Mouse (Mus musculus): ENCODE measurements at regions not wholly inside any gene's neighbourhood (a gene's known extent, or its start where the extent isn't known, plus 50 kb on each side); places are given as distances from the start of the nearest gene placed in this dataset.

- DNase-seq (ENCODE audit: low spot score) (no peak), ATAC-seq (ENCODE audit: low FRiP score) (no peak)
- 93% methylated on average over 18 of the region's 18 CpGs for WGBS
- H3K4me3 ChIP-seq (replicated peaks; ENCODE audit: low read length) = no peak overlapping the region
- no peak overlapping the region for H3K9ac ChIP-seq
- no peaks in the 10 kb centered on the region for H3K27me3 ChIP-seq (ENCODE audit: control insufficient read depth, insufficient read depth, low read length)
- H3K9me3 ChIP-seq (ENCODE audit: control insufficient read depth, low read length) = no peaks in the 10 kb centered on the region
- no peak overlapping the region for H3K4me2 ChIP-seq (replicated peaks)
- H3K36me3 ChIP-seq (replicated peaks; ENCODE audit: control insufficient read depth, insufficient read depth) = no peaks in the 10 kb centered on the region
- H3K27ac ChIP-seq = no peak overlapping the region
- no peaks in the 10 kb centered on the region for H3K4me1 ChIP-seq (replicated peaks; ENCODE audit: control insufficient read depth, insufficient read depth, low read length)
Observed at GRCm38 (mm10) chr17:85889746-85890532, 201.9 kb upstream of the Six2 start.

- Histone ChIP-seq H3K9me3 (ENCODE audit: control insufficient read depth, low read length) (no peaks in the 10 kb centered on the region), H3K36me3 (replicated peaks; ENCODE audit: control insufficient read depth, insufficient read depth) (no peaks in the 10 kb centered on the region), H3K27ac (no peak overlapping the region), H3K4me1 (replicated peaks; ENCODE audit: control insufficient read depth, insufficient read depth, low read length) (no peaks in the 10 kb centered on the region), H3K27me3 (ENCODE audit: control insufficient read depth, insufficient read depth, low read length) (no peaks in the 10 kb centered on the region), H3K9ac (no peak overlapping the region), H3K4me2 (replicated peaks) (no peak overlapping the region), H3K4me3 (replicated peaks; ENCODE audit: low read length) (no peak overlapping the region)
- no peak for ATAC-seq (ENCODE audit: low FRiP score)
- no peak for DNase-seq (ENCODE audit: low spot score)
- 93% methylated on average over 10 of the region's 10 CpGs for WGBS
Observed at GRCm38 (mm10) chr17:85888568-85889398, 200.7 kb upstream of the Six2 start.

- Histone ChIP-seq H3K4me1 (replicated peaks; ENCODE audit: control insufficient read depth, insufficient read depth, low read length) (no peaks in the 10 kb centered on the region), H3K4me2 (replicated peaks) (no peak overlapping the region), H3K4me3 (replicated peaks; ENCODE audit: low read length) (no peak overlapping the region), H3K27ac (no peak overlapping the region), H3K27me3 (ENCODE audit: control insufficient read depth, insufficient read depth, low read length) (no peaks in the 10 kb centered on the region), H3K36me3 (replicated peaks; ENCODE audit: control insufficient read depth, insufficient read depth) (no peaks in the 10 kb centered on the region), H3K9ac (no peak overlapping the region), H3K9me3 (ENCODE audit: control insufficient read depth, low read length) (no peaks in the 10 kb centered on the region)
- 90% methylated on average over 6 of the region's 6 CpGs for WGBS
- ATAC-seq (ENCODE audit: low FRiP score) (no peak), DNase-seq (ENCODE audit: low spot score) (no peak)
Observed at GRCm38 (mm10) chr17:85886675-85887074, 198.6 kb upstream of the Six2 start.

- no peak overlapping the region for H3K9ac ChIP-seq
- WGBS = 64% methylated on average over 4 of the region's 4 CpGs
- H3K4me1 ChIP-seq (replicated peaks; ENCODE audit: control insufficient read depth, insufficient read depth, low read length) = no peaks in the 10 kb centered on the region
- ATAC-seq (ENCODE audit: low FRiP score) (no peak), DNase-seq (ENCODE audit: low spot score) (no peak)
- no peak overlapping the region for H3K27ac ChIP-seq
- H3K4me3 ChIP-seq (replicated peaks; ENCODE audit: low read length) = no peak overlapping the region
- no peaks in the 10 kb centered on the region for H3K27me3 ChIP-seq (ENCODE audit: control insufficient read depth, insufficient read depth, low read length)
- H3K4me2 ChIP-seq (replicated peaks) = no peak overlapping the region
- H3K9me3 ChIP-seq (ENCODE audit: control insufficient read depth, low read length) = no peaks in the 10 kb centered on the region
- no peaks in the 10 kb centered on the region for H3K36me3 ChIP-seq (replicated peaks; ENCODE audit: control insufficient read depth, insufficient read depth)
Observed at GRCm38 (mm10) chr17:85886237-85886636, 198.2 kb upstream of the Six2 start.

GRCm38 (mm10) chr17:85881636-85882170, 193.6 kb upstream of the Six2 start:
- H3K27ac ChIP-seq = no peak overlapping the region
- no peak overlapping the region for H3K9ac ChIP-seq
- ATAC-seq (ENCODE audit: low FRiP score) (no peak), DNase-seq (ENCODE audit: low spot score) (no peak)
- no peak overlapping the region for H3K4me3 ChIP-seq (replicated peaks; ENCODE audit: low read length)
- no peaks in the 10 kb centered on the region for H3K36me3 ChIP-seq (replicated peaks; ENCODE audit: control insufficient read depth, insufficient read depth)
- H3K4me1 ChIP-seq (replicated peaks; ENCODE audit: control insufficient read depth, insufficient read depth, low read length) = no peaks in the 10 kb centered on the region
- 53% methylated on average over 8 of the region's 8 CpGs for WGBS
- H3K27me3 ChIP-seq (ENCODE audit: control insufficient read depth, insufficient read depth, low read length) = no peaks in the 10 kb centered on the region
- H3K9me3 ChIP-seq (ENCODE audit: control insufficient read depth, low read length) = no peaks in the 10 kb centered on the region
- H3K4me2 ChIP-seq (replicated peaks) = no peak overlapping the region

GRCm38 (mm10) chr17:85881046-85881445, 193.0 kb upstream of the Six2 start:
- Histone ChIP-seq H3K4me2 (replicated peaks) (no peak overlapping the region), H3K9ac (no peak overlapping the region), H3K4me1 (replicated peaks; ENCODE audit: control insufficient read depth, insufficient read depth, low read length) (no peaks in the 10 kb centered on the region), H3K27me3 (ENCODE audit: control insufficient read depth, insufficient read depth, low read length) (no peaks in the 10 kb centered on the region), H3K36me3 (replicated peaks; ENCODE audit: control insufficient read depth, insufficient read depth) (no peaks in the 10 kb centered on the region), H3K4me3 (replicated peaks; ENCODE audit: low read length) (no peak overlapping the region), H3K9me3 (ENCODE audit: control insufficient read depth, low read length) (no peaks in the 10 kb centered on the region), H3K27ac (no peak overlapping the region)
- DNase-seq (ENCODE audit: low spot score) (no peak), ATAC-seq (ENCODE audit: low FRiP score) (no peak)
- WGBS = 85% methylated on average over 5 of the region's 5 CpGs

DNA sequence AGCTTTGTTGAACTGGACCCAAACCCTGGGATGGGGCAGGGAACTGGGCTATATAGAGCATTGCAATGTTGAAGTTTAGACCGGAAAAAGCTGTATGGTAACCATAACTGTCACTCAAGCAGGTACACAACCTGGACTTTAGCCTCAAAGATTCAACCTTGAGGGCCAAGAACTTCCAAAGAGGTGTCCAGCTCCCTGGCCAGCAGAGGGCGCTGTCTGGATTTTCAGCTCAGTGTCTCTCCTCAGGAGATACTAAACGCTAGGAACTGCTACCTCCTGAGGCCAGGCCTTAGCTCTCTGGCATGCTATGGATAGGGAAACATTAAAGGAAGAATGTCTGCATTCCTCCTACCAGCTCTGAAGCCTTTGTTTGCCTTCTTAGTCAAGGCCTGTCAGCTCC, 189.4 kb upstream of the Six2 start:
- Histone ChIP-seq H3K4me2 (replicated peaks) (no peak overlapping the region), H3K4me1 (replicated peaks; ENCODE audit: control insufficient read depth, insufficient read depth, low read length) (peaks cover 12% of the 10 kb centered on the region), H3K9me3 (ENCODE audit: control insufficient read depth, low read length) (no peaks in the 10 kb centered on the region), H3K27me3 (ENCODE audit: control insufficient read depth, insufficient read depth, low read length) (no peaks in the 10 kb centered on the region), H3K4me3 (replicated peaks; ENCODE audit: low read length) (no peak overlapping the region), H3K9ac (no peak overlapping the region), H3K36me3 (replicated peaks; ENCODE audit: control insufficient read depth, insufficient read depth) (no peaks in the 10 kb centered on the region), H3K27ac (no peak overlapping the region)
- ATAC-seq (ENCODE audit: low FRiP score) (no peak), DNase-seq (ENCODE audit: low spot score) (no peak)
- WGBS = 43% methylated on average over 3 of the region's 3 CpGs

GRCm38 (mm10) chr17:85876853-85877252, 188.8 kb upstream of the Six2 start:
- H3K9me3 ChIP-seq (ENCODE audit: control insufficient read depth, low read length) = no peaks in the 10 kb centered on the region
- no peak overlapping the region for H3K4me3 ChIP-seq (replicated peaks; ENCODE audit: low read length)
- no peaks in the 10 kb centered on the region for H3K27me3 ChIP-seq (ENCODE audit: control insufficient read depth, insufficient read depth, low read length)
- H3K36me3 ChIP-seq (replicated peaks; ENCODE audit: control insufficient read depth, insufficient read depth) = no peaks in the 10 kb centered on the region
- no peak overlapping the region for H3K27ac ChIP-seq
- H3K4me2 ChIP-seq (replicated peaks) = no peak overlapping the region
- 46% methylated on average over 10 of the region's 10 CpGs for WGBS
- ATAC-seq (ENCODE audit: low FRiP score) (no peak), DNase-seq (ENCODE audit: low spot score) (no peak)
- no peak overlapping the region for H3K9ac ChIP-seq
- peaks cover 12% of the 10 kb centered on the region for H3K4me1 ChIP-seq (replicated peaks; ENCODE audit: control insufficient read depth, insufficient read depth, low read length)

- Histone ChIP-seq H3K4me2 (replicated peaks) (peak overlapping the region; percentile 42), H3K4me1 (replicated peaks; ENCODE audit: control insufficient read depth, insufficient read depth, low read length) (peaks cover 18% of the 10 kb centered on the region), H3K4me3 (replicated peaks; ENCODE audit: low read length) (no peak overlapping the region), H3K27me3 (ENCODE audit: control insufficient read depth, insufficient read depth, low read length) (no peaks in the 10 kb centered on the region), H3K9ac (no peak overlapping the region), H3K27ac (no peak overlapping the region), H3K36me3 (replicated peaks; ENCODE audit: control insufficient read depth, insufficient read depth) (no peaks in the 10 kb centered on the region), H3K9me3 (ENCODE audit: control insufficient read depth, low read length) (no peaks in the 10 kb centered on the region)
- DNase-seq (ENCODE audit: low spot score) (peak; percentile 69), ATAC-seq (ENCODE audit: low FRiP score) (peak; percentile 63)
- 12% methylated on average over 13 of the region's 13 CpGs for WGBS
Observed at GRCm38 (mm10) chr17:85873853-85874586, 185.9 kb upstream of the Six2 start.
